Mouse (Mus musculus): Measurements from ENCODE around the gene Bcat1.

GRCm38 (mm10) chr6:145112865-145113264 lies 36.9 kb upstream of the Bcat1 start:
- TF ChIP-seq CTCF (conservative IDR thresholded peaks at IDR 0.05; ENCODE audit: low read length) (no peak), NANOG (IDR thresholded peaks at IDR 0.05; ENCODE audit: borderline replicate concordance, low read length) (no peak), POU5F1 (IDR thresholded peaks at IDR 0.05; ENCODE audit: borderline replicate concordance, low read length) (no peak)
